Mouse (Mus musculus) retina, adult 2 months (tissue): Measurements from ENCODE around the gene Ficd.
A peak's percentile ranks its signal among the peaks of the same experiment; 100 is the strongest.

Experiments used
- DNase-seq: peaks from one replicate; pipeline ENCODE4 v3.0.0-alpha.2; 2012; ENCODE audit warnings: low read depth, low spot score

Ficd gene

DNA sequence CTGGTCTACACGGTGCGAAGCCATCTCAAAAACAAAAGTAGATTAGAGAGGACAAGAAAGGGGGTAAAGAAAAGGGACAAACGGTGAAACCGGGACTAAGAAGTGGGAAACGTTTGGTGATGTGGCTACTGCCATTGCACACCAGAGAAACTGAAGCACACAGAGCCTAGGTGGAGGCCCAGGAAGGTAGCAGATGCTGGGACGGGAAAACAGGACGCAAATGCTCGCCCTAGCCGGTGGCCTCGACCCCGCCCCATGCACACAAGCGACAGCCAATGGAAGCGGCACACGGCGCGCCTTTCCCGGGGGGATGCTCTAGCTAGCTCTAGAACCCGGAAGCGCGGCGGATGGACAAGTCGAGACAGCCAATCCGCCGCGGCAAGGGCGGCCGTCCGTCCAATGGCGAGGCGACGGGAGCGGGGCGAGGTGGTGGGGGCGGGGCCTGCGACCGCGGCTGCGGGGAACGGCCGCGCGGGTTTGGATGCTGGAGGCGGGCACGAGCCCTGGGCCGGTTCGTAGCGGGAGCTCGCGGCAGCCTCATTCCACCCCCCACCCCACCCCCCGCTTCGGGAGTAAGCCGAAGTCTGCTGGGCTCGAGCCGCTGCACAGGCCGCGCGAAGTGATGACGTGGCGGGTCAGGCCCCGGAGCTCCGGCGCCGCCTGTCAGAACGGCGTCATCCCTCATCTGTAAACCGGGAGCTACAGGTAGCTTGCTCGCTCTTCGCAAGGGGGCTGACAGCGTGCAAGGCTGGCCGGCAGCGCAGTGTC lies at the start of gene Ficd:
TSS of gene Ficd (plus strand) at position 459 of the 768 bp plus-strand sequence.
- DNase-seq = peak; percentile 91

DNA sequence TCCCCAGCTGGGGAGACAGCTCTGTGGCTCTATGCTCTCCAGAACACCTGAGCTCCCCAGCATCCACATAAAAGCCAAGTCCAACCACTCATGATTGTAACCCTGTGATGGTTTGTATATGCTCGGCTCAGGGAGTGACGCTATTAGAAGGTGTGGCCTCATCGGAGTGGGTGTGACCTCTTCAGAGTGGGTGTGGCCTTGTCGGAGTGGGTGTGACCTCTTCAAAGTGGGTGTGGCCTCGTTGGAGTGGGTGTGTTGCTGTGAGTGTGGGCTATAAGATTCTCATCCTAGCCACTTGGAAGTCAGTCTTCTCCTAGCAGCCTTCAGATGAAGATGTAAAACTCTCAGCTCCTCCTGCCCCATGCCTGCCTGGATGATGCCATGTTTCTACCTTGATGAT lies 48.1 kb upstream of the Ficd start:
- DNase-seq = no peak

GRCm38 (mm10) chr5:113690069-113690548 lies 45.5 kb upstream of the Ficd start:
- DNase-seq = no peak

DNA sequence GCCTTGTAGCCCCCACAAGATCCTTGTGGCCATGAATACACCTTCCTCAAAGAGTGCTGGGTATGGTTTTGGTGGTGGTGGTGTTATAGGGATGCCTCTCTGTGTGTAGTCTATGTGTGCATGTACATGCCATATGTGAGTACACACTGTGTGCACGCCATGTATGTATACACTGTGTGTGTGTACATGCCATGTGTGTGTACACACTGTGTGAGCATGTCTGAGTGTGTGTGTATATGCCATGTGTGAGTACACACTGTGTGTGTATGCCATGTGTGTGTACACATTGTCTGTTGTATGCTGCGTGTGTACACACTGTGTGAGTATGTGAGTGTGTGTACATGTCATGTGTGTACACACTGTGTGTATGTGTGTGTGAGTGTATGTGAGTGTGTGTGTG lies 44.7 kb upstream of the Ficd start:
- DNase-seq = no peak

- DNase-seq = no peak
Measured at GRCm38 (mm10) chr5:113693196-113693755, 42.3 kb upstream of the Ficd start.

GRCm38 (mm10) chr5:113694000-113694399 lies 41.6 kb upstream of the Ficd start:
- no peak for DNase-seq

DNA sequence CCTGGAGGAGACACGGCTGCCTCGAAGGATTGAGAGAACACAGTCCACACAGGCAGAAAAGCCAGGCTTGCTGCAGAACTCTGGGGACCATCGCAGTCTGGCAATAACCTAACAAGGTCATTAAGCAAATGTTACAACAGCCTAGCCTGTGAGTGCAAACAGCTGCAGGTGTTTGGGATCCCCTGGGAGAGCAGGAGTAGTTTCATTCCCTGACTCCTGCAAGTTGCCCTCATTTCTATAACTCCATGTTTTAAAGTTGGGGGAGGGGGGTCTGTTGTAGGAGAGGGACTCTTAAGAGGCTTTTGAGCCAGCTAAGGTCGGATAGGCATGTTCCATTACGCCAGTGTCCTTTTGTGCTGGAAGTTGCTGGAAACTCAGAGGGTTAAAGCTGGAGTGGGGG lies 41.2 kb upstream of the Ficd start:
- DNase-seq = no peak

DNA sequence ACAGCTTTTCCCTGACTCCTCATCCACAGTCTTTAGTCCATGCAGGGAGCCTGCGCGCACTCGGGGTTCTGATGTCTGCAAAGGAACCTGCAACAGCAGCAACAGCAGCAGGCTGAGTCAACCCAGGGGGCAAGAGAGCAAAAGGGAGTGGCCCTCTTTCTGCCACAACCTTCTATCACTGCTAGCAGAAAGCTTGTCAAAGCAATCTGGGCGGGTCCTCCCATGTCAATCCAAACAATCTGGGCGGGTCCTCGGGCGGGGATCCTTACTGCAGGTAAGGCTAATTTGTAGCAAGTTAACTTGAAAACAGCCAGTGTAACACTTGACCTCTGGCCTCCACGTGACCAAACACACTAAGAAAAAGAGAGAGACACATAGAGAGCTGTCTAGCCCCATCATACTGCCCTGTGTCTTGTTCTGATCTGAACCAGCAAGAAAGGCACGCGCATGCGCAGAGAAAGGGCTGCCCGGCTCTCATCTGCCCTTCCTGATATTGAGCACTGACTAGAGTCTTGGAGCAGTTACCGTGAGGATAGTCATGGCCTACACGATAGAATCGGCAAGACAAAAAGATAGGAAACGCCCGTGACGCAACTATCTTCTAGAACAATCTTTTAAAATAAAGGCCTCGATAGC lies 35.1 kb upstream of the Ficd start:
- no peak for DNase-seq

GRCm38 (mm10) chr5:113703803-113704585 lies 31.6 kb upstream of the Ficd start:
- no peak for DNase-seq

DNA sequence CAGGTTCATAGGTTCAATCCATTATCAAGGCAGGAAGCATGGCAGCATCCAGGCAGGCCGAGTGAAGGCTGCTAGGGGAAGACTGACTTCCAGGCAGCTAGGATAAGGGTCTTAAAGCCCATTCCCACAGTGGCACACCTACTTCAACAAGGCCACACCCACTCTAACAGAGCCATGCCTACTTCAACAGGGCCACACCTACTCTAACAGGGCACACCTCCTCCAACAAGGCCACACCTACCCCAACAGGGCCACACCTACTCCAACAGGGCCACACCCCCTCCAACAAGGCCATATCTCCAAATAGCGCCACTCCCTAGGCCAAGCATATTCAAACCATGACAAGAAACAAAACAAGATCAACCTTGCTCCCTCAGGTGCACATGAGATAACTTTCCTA lies 22.7 kb upstream of the Ficd start:
- DNase-seq = no peak

DNA sequence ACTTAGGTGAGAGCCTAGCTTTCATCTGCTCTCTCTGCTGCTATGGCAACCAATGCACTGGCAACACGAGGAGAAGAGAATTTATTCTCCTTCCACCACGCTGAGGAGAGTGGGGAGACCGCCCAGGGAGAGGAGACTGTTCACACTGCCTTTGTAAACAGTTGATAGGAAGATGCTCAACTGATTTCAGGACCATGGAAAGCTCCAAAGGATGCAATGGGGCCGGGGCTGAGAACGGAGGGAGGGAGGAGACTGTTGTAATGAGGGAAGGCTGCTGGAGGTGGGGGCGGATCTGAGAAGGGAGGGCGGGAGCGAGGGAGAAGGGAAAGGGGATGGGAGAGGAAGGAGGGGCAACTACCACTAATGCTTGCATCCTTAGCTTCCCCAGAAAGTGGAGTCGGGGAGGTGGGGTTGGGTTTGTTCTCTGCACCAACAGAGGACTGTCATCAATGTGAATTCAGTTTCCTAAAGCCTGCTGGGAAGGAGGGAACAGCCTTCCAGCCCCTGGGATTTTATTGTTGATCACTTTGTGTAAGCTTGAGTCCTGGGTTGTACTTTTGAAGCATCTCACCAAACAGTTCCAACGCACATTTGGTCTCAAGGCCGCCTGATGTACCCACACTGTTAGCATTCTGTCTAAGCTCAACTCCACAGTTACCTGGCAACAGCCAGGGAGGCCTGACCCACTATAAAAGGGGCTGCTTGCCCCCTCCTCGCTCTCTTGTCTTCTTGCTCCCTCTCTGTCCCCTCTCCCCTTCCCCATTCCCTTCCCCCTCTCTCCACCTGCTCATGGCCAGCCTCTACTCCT lies 18.8 kb upstream of the Ficd start:
- no peak for DNase-seq

DNA sequence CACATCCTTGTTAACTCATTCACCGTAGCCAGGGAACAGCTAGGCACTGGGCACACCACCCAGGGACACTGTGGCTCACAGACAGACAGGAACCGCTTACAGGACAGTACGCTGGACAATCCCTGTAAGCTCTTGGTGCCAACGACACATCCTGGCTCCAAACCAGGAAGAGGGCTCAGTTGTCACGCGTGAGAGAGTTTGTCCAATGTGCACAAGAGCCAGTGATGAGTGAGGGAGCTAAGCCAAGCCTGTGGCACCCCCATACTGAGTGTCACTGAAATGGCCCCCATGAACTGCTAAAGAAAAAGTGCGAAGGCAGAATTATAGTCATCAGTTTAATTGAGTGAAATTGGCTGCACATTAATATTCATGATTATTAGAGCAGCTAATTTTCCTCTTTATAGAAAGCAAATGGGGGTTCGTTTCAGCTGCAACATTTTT lies 16.4 kb upstream of the Ficd start:
- no peak for DNase-seq

DNA sequence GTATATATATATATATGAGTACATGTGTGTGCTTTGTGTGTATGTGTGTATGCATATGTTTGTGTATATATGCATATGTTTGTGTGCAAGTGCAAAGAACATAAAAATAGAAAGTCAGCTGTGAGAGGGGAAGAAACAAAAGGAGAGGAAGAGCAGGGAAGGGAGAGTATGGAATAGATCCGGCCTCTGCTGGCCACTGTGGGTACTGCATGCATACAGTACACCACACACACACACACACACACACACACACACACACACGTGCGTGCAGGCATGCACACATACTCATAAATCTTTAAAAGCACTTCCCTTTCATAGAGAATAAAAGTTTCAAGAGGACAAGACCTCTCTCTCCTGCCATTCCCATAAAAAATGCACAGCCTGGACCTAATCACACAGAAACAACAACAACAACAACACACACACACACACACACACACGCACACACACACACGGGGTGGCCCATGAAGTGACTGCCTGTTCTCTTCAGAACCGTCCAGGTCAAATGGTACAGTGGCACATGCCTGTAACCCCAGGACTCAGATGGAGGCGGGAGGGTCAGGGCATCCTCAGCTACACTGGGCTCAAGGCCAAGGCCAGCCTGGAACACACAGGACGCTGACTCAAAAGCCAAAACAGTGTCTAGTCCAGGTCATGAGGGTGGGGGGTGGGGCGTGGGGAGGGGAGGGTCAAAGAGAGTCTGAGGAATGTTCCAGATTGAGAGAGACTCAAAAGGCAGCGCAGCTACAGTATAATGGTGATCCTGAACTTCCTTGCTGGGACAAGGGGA lies 13.2 kb upstream of the Ficd start:
- no peak for DNase-seq

GRCm38 (mm10) chr5:113723567-113724237 lies 11.9 kb upstream of the Ficd start:
- DNase-seq = no peak

- DNase-seq = peak; percentile 60
Measured at GRCm38 (mm10) chr5:113724446-113724845, 11.2 kb upstream of the Ficd start, which contains the start of gene 1700069L16Rik. Gene 1700069L16Rik, minus strand, starts transcription at chr5:113724772.

GRCm38 (mm10) chr5:113725417-113725816 lies 10.2 kb upstream of the Ficd start:
- DNase-seq = no peak

- no peak for DNase-seq
Measured at GRCm38 (mm10) chr5:113726618-113727017, 9.0 kb upstream of the Ficd start.

- no peak for DNase-seq
Measured at GRCm38 (mm10) chr5:113727238-113727637, 8.4 kb upstream of the Ficd start.

DNA sequence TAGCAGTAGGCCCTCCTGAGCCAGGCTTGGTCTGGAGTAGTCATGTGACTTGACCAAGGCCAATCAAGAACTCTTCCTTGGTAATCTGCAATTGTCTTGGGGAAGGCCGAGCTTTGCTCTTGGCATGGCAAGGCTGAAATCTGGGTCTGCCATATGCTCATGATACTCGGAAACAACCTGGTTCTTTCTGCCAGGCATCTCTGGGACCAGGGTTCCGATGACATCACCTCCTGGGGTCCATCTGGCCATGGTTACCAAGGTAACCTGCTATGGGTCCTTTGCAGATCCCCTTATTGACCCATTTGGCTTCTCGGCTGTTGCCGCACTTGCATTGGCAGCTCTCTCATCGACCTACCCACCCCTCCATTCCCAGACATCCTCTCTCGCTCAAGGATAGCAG lies 7.6 kb upstream of the Ficd start:
- DNase-seq = no peak

DNA sequence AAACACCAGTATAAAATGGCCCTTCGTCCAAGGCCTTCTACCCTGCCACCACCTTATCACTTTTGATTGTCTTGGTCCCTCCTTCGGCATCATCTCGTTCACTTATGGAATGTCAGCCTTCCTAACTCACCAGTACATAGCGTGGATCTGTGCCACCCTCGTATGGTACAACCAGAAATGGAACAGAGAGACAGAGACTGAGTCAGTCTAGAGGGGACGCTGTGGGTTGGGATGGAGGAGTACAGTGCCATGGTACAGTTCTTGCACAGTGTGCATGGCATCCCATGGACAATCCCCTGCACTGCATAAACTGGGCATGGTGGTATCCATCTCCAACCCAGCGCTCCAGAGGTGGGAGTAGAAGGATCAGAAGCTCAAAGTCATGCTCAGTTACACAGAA lies 6.9 kb upstream of the Ficd start:
- no peak for DNase-seq
